Mouse (Mus musculus) liver, adult 2 months (tissue): ENCODE results near the gene Cdkl3. TPM values are rescaled to one million over a fixed set of nuclear protein-coding genes. Genes with fewer than 3 reads are reported as not detected.

ENCODE experiments used
- DNase-seq: peaks from one replicate; pipeline ENCODE4 v3.0.0-alpha.2; 2011; ENCODE audit warnings: low read depth, low spot score; ENCODE audit errors: extremely low read depth
- H3K27ac ChIP-seq: fragments of 200-500 bp; replicated peaks from 2 replicates; pipeline ENCODE4 v1.5.1; 2012; ENCODE audit warnings: low read depth, mild to moderate bottlenecking, control low read depth, inconsistent platforms, low read length; ENCODE audit not compliant: insufficient read depth
- H3K27me3 ChIP-seq: fragments of 200-500 bp; 2 replicates; pipeline ENCODE4 v1.6.1; 2012; ENCODE audit warnings: mild to moderate bottlenecking, moderate library complexity, low read length, inconsistent platforms; ENCODE audit not compliant: control insufficient read depth, insufficient read depth
- H3K36me3 ChIP-seq: fragments of 200-500 bp; 2 replicates; pipeline ENCODE4 v1.6.1; 2012; ENCODE audit warnings: low read length, inconsistent platforms; ENCODE audit not compliant: control insufficient read depth, insufficient read depth
- H3K4me1 ChIP-seq: fragments of 200-500 bp; 2 replicates; pipeline ENCODE4 v1.6.1; 2011; ENCODE audit warnings: low read length; ENCODE audit not compliant: control insufficient read depth, insufficient read depth
- H3K4me3 ChIP-seq: fragments of 200-500 bp; 2 replicates; pipeline ENCODE4 v1.5.1; 2011; ENCODE audit warnings: low read depth, mild to moderate bottlenecking, control low read depth, low read length, moderate library complexity; ENCODE audit not compliant: insufficient read depth
- H3K79me2 ChIP-seq: fragments of 200-500 bp; 2 replicates; pipeline ENCODE4 v1.6.1; 2012; ENCODE audit warnings: inconsistent platforms, mild to moderate bottlenecking, low read length, moderate library complexity; ENCODE audit not compliant: control insufficient read depth, insufficient read depth
- H3K9ac ChIP-seq: fragments of 200-500 bp; 2 replicates; pipeline ENCODE4 v1.6.1; 2012; ENCODE audit warnings: low read depth, mild to moderate bottlenecking, control low read depth, inconsistent platforms, low read length
- CTCF ChIP-seq: fragments of 200-500 bp; IDR thresholded peaks from 2 replicates; pipeline ENCODE4 v1.5.1; 2011; ENCODE audit warnings: low read depth, low read length, control low read depth
- POLR2A ChIP-seq: fragments of 200-500 bp; IDR thresholded peaks from 2 replicates; pipeline ENCODE4 v1.6.1; 2011; ENCODE audit warnings: low read length, control low read depth; ENCODE audit not compliant: insufficient read depth; ENCODE audit errors: extremely low read depth
- WGBS: fragments of 180-500 bp; shearing (Covaris S2); methylation state at CpG from one replicate; pipeline ENCODE4 v1.1.7; 2018; 5-methylcytosine and 5-hydroxymethylcytosine counted together
- polyA plus RNA-seq: library from polyadenylated mRNA; depleted of rRNA; stranded (reverse); fragments of >200 nt; gene quantifications from 2 replicates; pipeline ENCODE4 v1.2.3, GENCODE M21; 2012
- total RNA-seq: library from RNA; depleted of rRNA; stranded (reverse); fragments of >200 nt; gene quantifications from 2 replicates; pipeline ENCODE4 v1.2.3, GENCODE M21; 2014

Gene Cdkl3
- total and polyA plus RNA-seq, 2 experiments = 0.05 to 1.7 TPM

DNA sequence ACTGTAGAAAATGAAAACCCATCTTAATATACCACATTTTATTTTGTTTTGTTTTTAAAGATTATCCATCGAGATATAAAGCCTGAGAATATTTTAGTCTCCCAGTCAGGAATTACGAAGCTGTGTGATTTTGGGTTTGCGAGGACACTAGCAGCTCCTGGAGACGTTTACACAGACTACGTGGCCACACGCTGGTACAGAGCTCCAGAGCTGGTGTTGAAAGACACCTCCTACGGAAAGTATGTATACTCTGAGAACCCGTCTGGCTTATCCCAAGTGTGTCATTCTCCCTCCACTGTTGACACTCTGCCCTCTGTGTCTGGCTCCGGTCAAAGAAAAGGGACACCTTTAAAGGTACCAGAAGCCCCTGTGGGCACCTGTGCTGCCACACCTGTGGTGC, 14.2 kb downstream of the Cdkl3 start:
- WGBS = 86% methylated on average over 9 of the region's 9 CpGs
- no peak for TF ChIP-seq CTCF
- no peak for TF ChIP-seq POLR2A
- no peaks in the 10 kb centered on the region for H3K36me3 ChIP-seq
- no peak overlapping the region for H3K9ac ChIP-seq
- no peaks in the 10 kb centered on the region for H3K4me1 ChIP-seq
- H3K4me3 ChIP-seq = no peak overlapping the region
- H3K79me2 ChIP-seq = no peaks in the 10 kb centered on the region
- no peak overlapping the region for H3K27ac ChIP-seq
- DNase-seq = no peak
- no peaks in the 10 kb centered on the region for H3K27me3 ChIP-seq

DNA sequence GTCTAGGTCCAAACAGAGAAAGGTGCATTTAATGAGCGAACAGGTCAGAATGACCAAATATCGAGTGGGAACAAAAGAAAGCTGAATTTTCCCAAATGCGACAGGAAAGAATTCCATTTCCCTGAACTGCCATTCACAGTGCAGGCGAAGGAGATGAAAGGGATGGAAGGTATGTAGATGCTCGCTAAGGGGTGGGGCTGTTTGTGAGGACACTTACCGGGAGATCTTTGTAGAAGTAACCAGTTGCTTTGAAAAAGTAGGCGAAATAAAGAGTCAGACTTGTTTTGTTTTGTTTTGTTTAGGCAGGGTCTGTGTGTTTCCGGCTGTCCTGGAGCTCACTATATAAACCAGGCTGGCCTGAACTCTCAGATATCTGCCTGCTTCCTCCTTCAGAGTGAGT, 28.3 kb downstream of the Cdkl3 start:
- 79% methylated on average over 8 of the region's 8 CpGs for WGBS
- TF ChIP-seq CTCF (no peak), POLR2A (no peak)
- Histone ChIP-seq H3K79me2 (no peaks in the 10 kb centered on the region), H3K27ac (no peak overlapping the region), H3K9ac (no peak overlapping the region), H3K36me3 (no peaks in the 10 kb centered on the region), H3K4me1 (no peaks in the 10 kb centered on the region), H3K4me3 (no peak overlapping the region), H3K27me3 (no peaks in the 10 kb centered on the region)
- no peak for DNase-seq

DNA sequence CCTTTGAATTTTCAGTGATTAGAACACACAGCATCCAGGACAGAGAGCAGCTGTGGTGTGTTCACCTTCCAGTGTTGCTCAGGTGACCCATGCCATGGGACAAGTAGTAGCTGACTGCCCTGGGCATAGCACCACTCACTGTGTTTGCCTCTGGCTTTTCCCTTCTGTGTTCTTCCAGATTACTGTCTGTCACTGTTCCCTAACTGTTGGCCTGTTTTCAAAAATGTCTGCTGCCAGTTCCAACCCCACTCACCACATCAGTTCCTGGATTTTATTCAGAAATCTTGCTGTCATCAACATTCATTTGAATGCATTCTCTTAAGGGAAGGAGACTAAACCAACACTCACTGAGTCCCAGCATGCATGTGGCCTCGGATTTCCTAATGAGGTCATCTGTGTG, 29.9 kb downstream of the Cdkl3 start:
- 90% methylated on average over 1 of the region's 1 CpGs for WGBS
- TF ChIP-seq POLR2A (no peak), CTCF (no peak)
- DNase-seq = no peak

DNA sequence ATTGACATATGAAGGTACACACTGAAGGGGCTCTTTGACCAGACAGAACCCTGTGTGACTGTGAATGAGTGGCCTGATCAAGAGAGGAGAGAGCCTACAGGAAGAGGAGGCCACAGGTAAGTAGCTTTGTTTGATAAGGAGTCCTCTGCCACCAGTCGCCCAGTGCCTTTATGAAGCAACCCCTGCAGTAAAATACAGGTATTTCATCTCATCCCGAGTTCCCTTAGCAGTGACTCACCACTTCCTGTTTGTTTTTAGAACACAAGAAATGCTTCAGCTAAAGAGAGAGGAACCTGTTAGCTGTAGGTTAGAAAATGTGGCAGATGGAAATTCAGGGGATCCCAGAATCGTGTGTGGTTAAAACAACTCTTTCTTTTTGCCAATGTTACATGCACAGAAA, 31.9 kb downstream of the Cdkl3 start:
- no peak for DNase-seq
- Histone ChIP-seq H3K36me3 (no peaks in the 10 kb centered on the region), H3K27ac (no peak overlapping the region), H3K79me2 (no peaks in the 10 kb centered on the region), H3K4me1 (no peaks in the 10 kb centered on the region), H3K9ac (no peak overlapping the region), H3K4me3 (no peak overlapping the region), H3K27me3 (no peaks in the 10 kb centered on the region)
- 67% methylated on average over 3 of the region's 3 CpGs for WGBS
- no peak for TF ChIP-seq POLR2A
- TF ChIP-seq CTCF = no peak

More for the DNA sequence above, 29.9 kb downstream of the Cdkl3 start:
- Histone ChIP-seq H3K4me3 (no peak overlapping the region), H3K9ac (no peak overlapping the region), H3K27me3 (no peaks in the 10 kb centered on the region), H3K79me2 (no peaks in the 10 kb centered on the region), H3K36me3 (no peaks in the 10 kb centered on the region), H3K27ac (no peak overlapping the region), H3K4me1 (no peaks in the 10 kb centered on the region)

DNA sequence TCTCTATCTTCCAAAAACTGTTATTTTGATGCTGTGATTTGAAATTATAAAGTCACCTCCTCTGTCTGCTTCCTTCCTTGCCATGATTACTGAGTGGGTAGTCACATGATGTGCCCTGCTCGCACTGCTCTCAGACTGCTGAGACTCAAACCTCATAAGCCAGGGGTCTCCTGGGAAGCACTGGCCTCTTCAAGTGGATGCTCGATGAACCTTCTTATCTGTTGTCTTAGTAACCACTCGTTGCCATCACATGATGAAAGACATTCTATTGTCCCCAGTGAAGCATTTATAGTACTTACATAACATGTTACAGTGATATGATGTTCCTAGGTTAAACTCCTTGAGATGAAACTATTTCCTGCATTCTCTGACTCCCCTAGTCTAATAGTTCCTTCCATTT, 33.6 kb downstream of the Cdkl3 start:
- H3K4me1 ChIP-seq = no peaks in the 10 kb centered on the region
- no peaks in the 10 kb centered on the region for H3K79me2 ChIP-seq
- no peak for DNase-seq
- TF ChIP-seq CTCF = no peak
- no peak for TF ChIP-seq POLR2A
- no peak overlapping the region for H3K27ac ChIP-seq
- no peak overlapping the region for H3K4me3 ChIP-seq
- H3K36me3 ChIP-seq = no peaks in the 10 kb centered on the region
- H3K9ac ChIP-seq = no peak overlapping the region
- 56% methylated on average over 3 of the region's 3 CpGs for WGBS
- no peaks in the 10 kb centered on the region for H3K27me3 ChIP-seq

DNA sequence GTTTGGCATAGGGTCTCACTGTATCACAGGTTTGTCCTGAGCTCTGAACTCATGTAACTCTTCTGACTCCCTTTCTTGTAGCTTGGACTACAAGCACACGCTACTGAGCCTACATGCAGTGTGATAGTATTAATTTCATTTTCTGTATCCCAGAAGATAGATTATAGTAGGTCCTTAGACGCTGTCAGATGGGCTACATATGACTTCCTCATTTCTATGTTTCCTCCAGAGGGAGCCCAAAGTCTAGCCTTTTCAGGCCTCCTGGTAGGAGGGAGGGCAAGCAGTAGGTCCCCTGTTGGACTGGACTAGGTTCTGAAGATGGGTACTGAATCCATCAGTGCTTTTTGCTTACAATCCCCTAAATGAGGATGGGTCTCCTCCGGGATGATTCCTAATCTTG, 39.2 kb downstream of the Cdkl3 start:
- Histone ChIP-seq H3K9ac (no peak overlapping the region), H3K4me3 (no peak overlapping the region), H3K79me2 (no peaks in the 10 kb centered on the region), H3K36me3 (no peaks in the 10 kb centered on the region), H3K27me3 (no peaks in the 10 kb centered on the region), H3K4me1 (no peaks in the 10 kb centered on the region), H3K27ac (no peak overlapping the region)
- no peak for DNase-seq
- WGBS = 69% methylated on average over 3 of the region's 3 CpGs
- TF ChIP-seq CTCF = no peak
- no peak for TF ChIP-seq POLR2A
